Mouse (Mus musculus): ENCODE measurements around the gene Rflnb.

Rflnb gene

GRCm38 (mm10) chr11:76027139-76028071 is at the start of gene Rflnb:
Gene Rflnb, minus strand, starts transcription at chr11:76027782.
- DNase-seq (ENCODE audit: low spot score), result peak; percentile 85

GRCm38 (mm10) chr11:76077341-76077740 is 49.8 kb upstream of the Rflnb start:
- no peak for DNase-seq (ENCODE audit: low spot score)

DNA sequence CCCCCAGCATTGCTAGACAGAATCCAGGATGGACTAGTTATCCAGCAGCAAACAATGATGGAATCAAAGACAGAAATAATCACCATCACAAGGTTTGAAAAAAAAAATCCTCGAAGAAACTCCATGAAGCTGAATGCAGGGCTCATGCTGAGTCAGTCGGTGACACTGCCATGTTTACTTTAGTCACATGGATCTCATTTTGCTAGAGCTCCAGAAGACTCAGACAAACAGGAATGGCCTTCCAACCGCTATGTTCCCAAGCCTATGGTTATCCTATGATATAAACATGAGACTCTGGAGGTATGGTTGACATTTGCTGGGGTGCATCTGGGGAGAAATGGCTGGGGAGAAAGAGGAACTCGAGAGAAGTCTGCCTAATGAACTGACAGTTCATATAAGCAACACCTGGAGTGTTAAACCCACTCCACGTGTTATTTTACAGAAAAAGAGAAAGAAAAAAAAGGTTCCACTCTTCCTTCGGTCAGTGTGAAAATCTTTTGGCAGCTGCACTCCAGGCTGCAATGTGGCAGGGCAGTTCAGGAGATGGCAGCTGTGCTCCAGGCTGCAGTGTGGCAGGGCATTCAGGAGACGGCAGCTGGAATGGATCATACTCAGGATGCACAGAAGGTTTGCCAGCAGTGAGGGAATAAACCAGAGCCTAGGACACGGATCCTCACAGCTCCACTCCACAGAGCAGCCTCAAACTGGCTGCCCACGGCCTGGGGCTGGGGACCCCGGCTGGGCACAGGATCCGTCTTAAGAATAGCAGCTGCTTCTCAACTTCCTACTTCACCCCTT is 46.9 kb upstream of the Rflnb start:
- DNase-seq (ENCODE audit: low spot score), result no peak

GRCm38 (mm10) chr11:76069816-76070215 is 42.2 kb upstream of the Rflnb start:
- DNase-seq (ENCODE audit: low spot score), result no peak

DNA sequence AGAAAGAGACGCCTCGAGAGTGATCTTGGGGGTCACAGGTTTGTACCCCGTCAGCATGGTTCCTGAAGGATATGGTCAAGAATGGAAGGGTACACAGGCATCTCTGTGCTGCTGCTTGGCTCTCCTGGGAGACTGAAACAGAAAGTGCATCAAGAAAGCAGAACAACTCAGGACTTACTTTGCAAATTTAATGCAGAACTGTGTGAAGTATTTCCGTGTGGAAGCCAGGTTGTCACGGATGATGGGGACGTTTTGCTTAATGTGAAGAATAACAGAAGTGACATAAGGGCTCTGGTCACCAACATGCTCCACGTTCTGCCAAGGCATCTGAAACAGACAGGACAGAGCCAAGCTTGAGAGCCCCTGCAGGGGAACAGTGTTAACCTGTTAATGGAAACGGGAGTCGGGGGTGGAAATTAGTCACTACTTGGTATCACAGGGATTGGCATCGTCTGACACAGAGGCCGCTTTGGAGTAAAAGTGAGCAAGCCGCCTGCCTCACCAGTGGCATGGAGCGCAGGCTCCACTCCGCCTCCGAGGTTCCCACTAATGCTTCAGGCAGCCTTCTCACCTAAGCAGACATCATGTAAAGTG is 39.1 kb upstream of the Rflnb start:
- DNase-seq (ENCODE audit: low spot score), result no peak

DNA sequence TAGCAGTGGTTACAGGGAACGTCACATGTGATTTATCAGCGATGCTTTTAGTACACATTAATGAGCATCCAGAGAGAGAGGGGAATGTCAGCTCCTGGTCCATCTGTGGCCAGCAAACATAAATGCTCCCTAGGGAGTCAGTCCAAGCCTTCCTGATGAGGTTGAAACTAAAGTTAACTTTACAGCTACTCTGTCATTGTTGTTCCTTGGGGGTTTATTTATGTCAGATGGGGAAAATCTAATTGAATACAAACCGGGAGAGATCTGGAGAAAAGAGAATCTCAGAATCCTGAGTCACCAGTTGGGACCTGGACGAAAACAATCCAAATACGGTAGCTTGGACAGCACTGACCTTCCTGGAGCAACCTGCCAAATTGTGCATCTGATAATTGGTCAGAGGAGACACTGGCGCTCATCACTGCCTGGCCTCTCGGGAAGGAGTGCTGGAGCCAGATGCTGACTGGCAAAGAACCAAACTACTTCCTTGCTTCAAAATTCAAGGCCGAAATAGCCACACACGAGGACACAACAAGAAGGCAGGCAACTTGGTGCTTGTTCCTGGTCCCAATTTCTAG is 38.0 kb upstream of the Rflnb start:
- DNase-seq (ENCODE audit: low spot score), result no peak

GRCm38 (mm10) chr11:76064411-76064810 is 36.8 kb upstream of the Rflnb start:
- no peak for DNase-seq (ENCODE audit: low spot score)

DNA sequence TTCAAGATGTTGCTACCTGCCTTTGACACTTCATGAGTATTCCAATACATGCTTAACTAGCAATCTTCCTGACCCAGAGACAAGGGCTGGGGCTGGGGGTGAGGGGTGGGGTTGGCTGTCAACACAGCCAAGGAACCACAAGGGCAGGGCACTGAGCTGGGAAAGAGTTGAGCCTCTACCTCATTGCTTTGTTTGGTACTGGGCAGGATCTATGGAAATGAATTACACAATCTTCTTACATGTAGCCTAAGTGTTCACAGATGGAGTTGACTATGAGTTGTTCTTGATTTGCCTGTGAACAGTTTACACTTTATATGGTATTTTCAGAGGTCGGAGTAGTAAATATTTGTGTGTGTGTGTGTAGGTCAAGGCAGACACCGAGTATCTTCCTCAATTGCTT is 33.3 kb upstream of the Rflnb start:
- DNase-seq (ENCODE audit: low spot score), result no peak

GRCm38 (mm10) chr11:76059971-76060370 is 32.4 kb upstream of the Rflnb start:
- DNase-seq (ENCODE audit: low spot score), result no peak

DNA sequence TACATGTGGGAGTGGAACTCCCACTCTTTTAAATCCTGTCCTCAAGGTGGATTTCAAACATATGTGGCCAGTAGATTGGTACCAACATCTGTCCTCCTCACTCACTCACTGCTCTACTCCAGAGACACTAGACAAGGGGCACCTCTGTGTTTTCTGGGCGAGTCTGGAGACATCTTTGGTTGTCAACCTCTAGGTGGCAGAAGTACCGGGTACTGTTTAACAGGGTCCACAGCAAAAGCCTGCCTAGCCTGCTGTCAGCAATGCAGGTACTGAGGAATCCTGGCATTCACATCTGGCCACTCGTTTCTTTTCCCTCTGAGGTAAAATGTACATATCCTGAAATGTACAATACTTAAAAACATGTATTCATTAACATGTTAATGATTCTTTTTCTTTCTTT is 28.9 kb upstream of the Rflnb start:
- DNase-seq (ENCODE audit: low spot score), result no peak

GRCm38 (mm10) chr11:76052496-76052895 is 24.9 kb upstream of the Rflnb start:
- DNase-seq (ENCODE audit: low spot score), result no peak

- DNase-seq (ENCODE audit: low spot score), result no peak
These were observed 23.5 kb upstream of the Rflnb start for GRCm38 (mm10) chr11:76050967-76051512.

GRCm38 (mm10) chr11:76050509-76050908 is 22.9 kb upstream of the Rflnb start:
- DNase-seq (ENCODE audit: low spot score), result no peak

DNA sequence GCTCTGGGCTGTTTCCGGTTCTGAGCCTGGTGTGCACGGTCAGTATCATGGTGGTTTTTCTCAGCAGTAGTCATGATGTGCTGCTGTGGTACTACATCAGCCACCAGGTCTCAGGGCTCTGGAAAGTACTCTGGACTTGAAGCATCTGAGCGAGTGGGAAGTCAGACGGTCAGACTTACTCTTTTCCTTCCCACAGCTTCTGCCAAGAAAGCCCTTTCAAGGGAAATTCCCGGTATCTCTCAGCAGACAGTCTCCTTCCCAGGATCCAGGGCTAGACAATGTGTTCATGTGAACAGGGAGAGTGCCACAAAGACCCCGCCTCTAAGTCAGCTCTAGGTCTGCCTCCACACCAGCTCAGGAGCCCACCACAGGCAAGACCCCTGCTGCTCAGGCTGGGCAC is 17.8 kb upstream of the Rflnb start:
- no peak for DNase-seq (ENCODE audit: low spot score)

- no peak for DNase-seq (ENCODE audit: low spot score)
These were observed 16.9 kb upstream of the Rflnb start for GRCm38 (mm10) chr11:76044468-76044867.

GRCm38 (mm10) chr11:76042882-76043281 is 15.3 kb upstream of the Rflnb start:
- no peak for DNase-seq (ENCODE audit: low spot score)

DNA sequence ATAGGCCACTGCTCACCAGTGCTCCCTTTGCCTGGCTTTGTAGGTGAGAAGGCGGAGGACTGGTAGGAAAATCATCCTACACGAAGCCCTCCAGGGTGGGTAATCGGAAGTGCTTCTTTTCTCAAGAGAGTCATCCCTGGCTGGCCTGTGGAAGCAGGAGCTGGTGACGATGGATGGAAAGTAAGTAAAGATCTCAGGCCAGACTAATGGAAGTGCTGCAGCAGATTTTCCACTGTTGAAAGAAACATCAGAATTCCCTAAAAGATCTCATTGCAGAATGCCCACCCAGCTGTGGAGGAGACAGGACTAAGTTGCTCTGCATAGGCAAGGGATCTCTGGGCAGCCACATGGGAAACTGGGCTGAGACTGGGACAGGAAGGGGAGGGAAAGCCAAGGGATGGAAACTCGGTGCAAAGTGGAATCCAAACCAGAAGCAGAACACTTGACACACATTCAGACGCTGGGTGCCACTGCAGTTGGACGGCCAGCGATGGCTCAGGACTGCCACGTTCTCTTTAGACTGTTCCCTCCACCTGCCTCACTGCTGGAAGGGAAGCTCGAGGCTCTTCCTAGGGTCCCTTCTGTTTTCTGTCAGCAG is 14.6 kb upstream of the Rflnb start:
- no peak for DNase-seq (ENCODE audit: low spot score)

DNA sequence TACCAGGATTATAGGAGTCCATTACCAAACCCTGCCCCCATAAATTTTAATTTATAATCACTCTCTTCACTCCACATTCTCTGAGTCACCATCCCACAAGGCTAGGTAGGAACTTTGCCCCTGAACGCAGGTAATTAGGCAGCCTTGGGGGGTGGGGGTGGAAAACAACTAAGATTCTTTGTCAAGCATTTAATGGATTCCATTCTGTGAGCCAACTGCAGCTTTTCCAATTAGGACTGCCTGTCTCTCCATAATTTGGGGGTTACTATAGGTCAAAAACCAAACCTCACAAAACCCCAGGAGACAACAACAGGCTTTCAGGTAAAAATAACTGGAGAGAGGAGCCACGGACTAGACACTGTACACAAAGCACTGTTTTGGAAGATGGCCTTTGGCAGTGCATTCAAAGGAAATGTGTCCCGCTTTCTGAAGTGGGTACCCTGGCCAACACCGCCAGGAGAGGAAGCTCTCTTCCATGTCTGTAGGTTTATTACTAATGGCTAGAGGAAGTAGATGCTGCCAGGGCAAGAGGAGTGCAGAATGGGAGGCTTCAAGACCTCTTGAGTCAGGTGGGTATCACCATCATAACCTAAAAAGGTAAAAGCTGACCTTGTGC is 13.3 kb upstream of the Rflnb start:
- no peak for DNase-seq (ENCODE audit: low spot score)

- DNase-seq (ENCODE audit: low spot score), result no peak
These were observed 12.5 kb upstream of the Rflnb start for GRCm38 (mm10) chr11:76040106-76040505.

- DNase-seq (ENCODE audit: low spot score), result no peak
These were observed 11.9 kb upstream of the Rflnb start for GRCm38 (mm10) chr11:76039271-76040053.

All from yolk sac, embryonic 10.5 days (tissue).